Mouse (Mus musculus) heart, postnatal 36 days (tissue): ENCODE results near the gene Il2ra. TPM values are rescaled to one million over a fixed set of nuclear protein-coding genes. Genes with fewer than 3 reads are reported as not detected.
"Not testable (repeated sequence)": the region's sequence is repeated elsewhere in the genome, so short reads cannot be mapped to it uniquely, and the experiment has no call there.

ENCODE experiments used
- DNase-seq, 2 experiments: peaks; one replicate each; pipeline ENCODE4 v3.0.0; 2021 to 2022
- intact Hi-C: fragments of 180-260 bp; cut with DNase I; formaldehyde crosslinking; loops from one replicate; pipeline ENCODE4 v1.15.1; 2025
- total RNA-seq, 2 experiments: library from RNA; stranded (reverse); gene quantifications; 2 replicates each; pipeline ENCODE4 v1.2.3; 2021

Il2ra gene
- total RNA-seq, 2 experiments from 2014 or later = 1.4 to 1.6 TPM

DNA sequence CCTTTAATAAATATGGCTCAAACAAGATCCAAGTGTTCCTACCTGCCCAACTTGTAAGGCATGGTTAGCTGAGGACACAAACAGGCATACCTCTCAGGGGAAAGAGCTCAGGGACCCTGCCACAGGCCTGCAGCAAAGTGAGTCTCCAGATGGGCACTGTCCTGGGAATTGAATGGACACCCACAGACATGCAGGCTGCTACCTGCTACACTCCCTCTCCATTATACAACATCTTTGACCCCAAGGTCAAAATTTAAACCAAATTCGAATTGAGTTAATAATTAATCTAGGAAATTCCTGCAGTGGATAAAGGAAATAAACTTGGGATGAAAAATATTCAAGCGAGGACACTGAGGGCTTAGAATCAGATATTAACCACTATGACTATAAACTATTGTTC is 53.3 kb downstream of the Il2ra start:
- no peak for DNase-seq
- intact Hi-C loops = no loop called here

- intact Hi-C loops = no loop called here
- no peak for DNase-seq
Measured at GRCm38 (mm10) chr2:11698994-11699393, 56.4 kb downstream of the Il2ra start.

DNA sequence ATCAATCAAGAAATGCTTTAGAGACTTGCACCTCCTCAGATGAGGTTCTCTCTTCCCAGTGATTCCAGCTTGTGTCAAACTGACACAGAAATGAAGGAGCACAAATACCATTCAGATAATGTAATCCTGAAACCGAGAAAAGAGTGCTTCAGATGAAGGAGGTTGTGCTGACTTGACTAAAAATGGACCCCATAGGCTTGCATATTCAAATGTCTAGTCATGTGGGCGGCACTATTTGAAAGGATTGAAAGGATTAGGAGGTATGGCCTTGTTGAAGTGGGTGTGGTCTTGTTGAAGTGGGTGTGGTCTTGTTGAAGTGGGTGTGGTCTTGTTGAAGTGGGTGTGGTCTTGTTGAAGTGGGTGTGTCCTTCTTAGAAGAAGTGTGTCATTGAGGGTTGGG is 57.3 kb downstream of the Il2ra start:
- intact Hi-C loops = no loop called here
- DNase-seq = no peak

- peak; percentile 86 to 87 for DNase-seq
- intact Hi-C loops = loop anchor here (5.0 kb wide), 2 partner anchors 72 to 103 kb away; partner anchors contain the start of genes Ankrd16, Fbh1 and Rbm17
Measured at GRCm38 (mm10) chr2:11705201-11706025, 62.8 kb downstream of the Il2ra start, which contains the start of gene Il15ra. Il15ra (plus strand) TSS chr2:11705290.

GRCm38 (mm10) chr2:11706030-11706745 is 63.6 kb downstream of the Il2ra start:
- peak; percentile 13 to 19 for DNase-seq
- intact Hi-C loops = loop anchor here (5.0 kb wide), 2 partner anchors 71 to 104 kb away; partner anchors contain the start of genes Ankrd16, Fbh1 and Rbm17

GRCm38 (mm10) chr2:11706746-11707065 is 64.1 kb downstream of the Il2ra start:
- intact Hi-C loops = loop anchor here (5.0 kb wide), 2 partner anchors 71 to 104 kb away; partner anchors contain the start of genes Ankrd16, Fbh1 and Rbm17

DNA sequence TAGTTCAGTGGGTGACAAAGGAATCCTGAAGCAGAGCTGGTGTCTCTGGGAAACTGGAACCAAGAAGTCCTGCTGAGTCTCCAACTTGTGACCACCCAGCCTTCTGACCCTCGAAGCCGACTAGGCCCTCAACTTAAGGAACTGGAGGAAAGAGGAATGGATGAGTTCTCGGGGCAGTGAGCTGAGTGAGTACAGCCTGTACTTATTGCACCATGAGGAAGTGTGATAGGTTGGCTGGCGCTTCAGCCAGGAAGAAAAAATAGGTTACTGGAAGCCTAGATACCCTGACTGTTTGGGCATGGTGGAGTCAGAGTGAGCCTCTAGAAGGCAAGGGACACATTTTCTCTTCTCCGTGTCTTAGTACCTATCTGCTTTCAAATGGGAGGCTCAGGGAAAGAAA is 65.9 kb downstream of the Il2ra start:
- peak in 1 of 2 experiments; percentile 18 for DNase-seq

More at GRCm38 (mm10) chr2:11706746-11707065, 64.1 kb downstream of the Il2ra start:
- peak in 1 of 2 experiments; percentile 25 for DNase-seq

DNA sequence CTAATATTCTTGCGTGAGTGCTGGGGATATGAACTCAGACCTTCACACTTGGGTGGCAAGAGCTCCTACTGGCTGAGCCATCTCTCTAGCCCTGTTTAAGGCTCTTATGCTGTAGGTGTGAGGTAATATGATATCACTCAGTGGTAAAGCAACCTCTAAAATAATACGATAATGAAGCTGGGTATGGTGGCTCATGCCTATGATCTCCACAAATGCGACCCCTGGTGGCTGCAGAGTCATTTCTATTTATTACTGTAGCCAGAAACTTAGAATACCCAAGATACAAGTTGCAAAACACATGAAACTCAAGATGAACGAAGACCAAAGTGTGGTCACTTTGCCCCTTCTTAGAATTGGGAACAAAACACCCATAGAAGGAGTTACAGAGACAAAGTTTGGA is 67.5 kb downstream of the Il2ra start:
- intact Hi-C loops = not testable (repeated sequence)
- peak in 1 of 2 experiments; percentile 30 for DNase-seq

More for the DNA sequence above, 65.9 kb downstream of the Il2ra start:
- intact Hi-C loops = loop anchor here (2.0 to 5.0 kb wide), 3 partner anchors 44 to 106 kb away; partner anchors contain the start of genes Ankrd16, Fbh1 and Rbm17

GRCm38 (mm10) chr2:11712483-11712990 is 69.9 kb downstream of the Il2ra start:
- intact Hi-C loops = no loop called here
- DNase-seq = no peak

DNA sequence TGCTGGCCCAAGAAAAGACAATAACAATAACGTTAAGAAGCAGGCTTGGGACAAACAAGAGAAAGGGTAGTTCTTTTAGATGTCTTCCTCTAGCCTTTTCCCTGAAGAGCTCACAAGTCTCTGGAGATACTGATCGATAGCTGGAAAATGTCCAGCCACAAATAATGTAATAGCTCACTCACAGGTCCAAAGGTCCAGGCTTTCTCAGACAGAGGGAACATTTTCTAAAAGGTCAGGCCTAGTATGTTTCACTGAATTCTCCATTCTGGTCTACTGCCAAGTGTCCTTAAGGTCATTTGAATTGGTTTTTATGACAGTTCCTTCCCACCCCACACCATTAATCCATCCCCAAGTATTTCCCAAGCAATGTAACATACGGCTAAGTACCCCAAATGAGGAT is 70.4 kb downstream of the Il2ra start:
- DNase-seq = no peak
- intact Hi-C loops = no loop called here

DNA sequence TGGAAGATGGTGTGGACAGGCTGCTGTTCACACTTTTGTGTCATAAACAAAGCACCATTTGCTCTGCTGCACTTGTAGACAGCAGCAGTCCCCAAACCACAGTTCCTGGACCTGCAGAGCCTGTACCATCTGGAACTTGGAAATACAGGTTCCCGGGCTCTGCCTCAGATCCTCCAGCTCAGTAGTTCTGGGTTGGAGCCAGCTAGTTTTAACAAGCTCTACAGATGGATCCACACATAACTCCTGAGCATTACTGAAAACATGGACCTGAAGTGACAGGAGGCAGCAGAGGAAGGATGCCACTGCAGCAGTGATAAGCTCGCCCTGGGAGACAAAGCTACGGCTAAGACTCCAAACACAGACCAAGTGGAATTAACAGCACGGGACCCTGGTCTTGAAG is 71.9 kb downstream of the Il2ra start:
- no peak for DNase-seq
- intact Hi-C loops = no loop called here

DNA sequence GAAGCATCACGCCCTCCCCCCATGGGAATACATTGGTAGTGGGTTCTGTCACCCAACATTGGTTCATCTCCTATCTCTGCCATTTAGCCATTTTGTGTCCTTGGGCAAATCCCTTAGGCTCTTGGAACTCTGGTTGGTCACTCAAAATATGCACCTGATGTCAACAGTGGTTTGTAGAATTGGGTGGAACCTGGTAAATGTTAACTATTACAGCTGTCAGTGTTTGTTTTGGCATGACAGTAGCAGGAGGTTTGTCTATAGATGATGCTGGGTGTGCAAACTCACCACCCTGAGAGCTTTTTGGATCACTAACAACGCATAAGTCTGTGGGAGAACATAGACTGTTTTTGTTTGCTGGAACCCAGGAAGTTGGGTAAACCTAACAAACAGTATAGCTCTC is 76.0 kb downstream of the Il2ra start:
- intact Hi-C loops = no loop called here
- DNase-seq = no peak

GRCm38 (mm10) chr2:11722564-11722963 is 80.0 kb downstream of the Il2ra start:
- DNase-seq = no peak
- intact Hi-C loops = no loop called here

DNA sequence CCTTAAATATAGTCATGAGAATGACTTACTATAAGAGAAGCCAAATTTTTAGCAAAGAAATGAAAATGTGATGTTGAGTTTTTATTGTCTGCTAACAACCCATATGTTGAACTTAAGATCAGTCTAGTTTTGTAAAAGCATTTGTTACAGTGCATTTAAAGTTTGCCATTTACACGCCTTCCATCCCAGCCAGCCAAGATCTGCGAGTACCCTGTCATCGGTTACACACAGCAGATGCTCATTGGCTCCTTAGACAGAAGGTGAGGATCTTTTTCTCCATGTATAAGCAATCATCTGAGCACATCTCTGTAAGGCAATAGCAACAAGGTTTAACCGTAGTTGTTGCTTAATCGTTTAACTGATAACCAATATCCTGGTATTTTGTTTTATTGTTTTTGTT is 85.0 kb downstream of the Il2ra start:
- DNase-seq = no peak
- intact Hi-C loops = no loop called here

GRCm38 (mm10) chr2:11729091-11729490 is 86.5 kb downstream of the Il2ra start:
- no peak for DNase-seq
- intact Hi-C loops = no loop called here

DNA sequence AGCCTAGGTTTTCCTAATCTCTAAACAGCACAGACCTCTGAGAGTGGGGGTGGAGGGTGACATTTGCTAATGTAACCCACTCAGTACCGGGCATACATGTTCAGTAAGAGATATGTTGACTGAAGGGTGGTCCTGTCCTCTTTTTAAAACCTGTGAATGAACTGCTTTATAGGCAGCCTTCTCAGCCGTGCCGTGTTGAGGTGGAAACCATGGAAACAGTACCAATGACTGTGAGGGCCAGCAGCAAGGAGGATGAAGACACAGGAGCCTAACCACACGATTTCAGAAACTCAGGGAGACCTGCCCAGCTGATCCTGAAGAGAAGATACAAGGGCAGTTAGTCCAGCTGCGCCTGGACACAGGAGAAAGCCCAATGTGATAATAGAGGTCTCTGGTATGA is 90.4 kb downstream of the Il2ra start:
- intact Hi-C loops = no loop called here
- no peak for DNase-seq

DNA sequence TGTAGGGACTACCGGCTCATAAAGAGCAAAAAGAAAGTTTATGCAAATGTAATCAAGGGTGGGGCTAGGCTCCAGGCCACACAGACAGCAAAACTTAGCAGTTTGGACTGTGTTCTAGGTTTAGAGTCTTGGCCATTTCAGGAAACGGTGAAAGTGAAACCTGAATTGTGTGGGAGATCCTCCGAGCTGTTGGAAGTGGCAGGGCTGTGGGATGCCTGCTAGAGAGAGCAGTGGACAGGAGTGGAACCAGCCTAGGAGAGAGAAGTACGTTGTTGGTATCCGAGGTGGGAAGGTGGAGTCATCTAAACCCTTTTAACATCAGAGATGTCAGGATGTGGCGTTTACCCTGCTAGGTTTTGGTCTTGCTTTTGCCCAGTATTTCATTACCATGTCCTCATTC is 93.2 kb downstream of the Il2ra start:
- intact Hi-C loops = no loop called here
- no peak for DNase-seq

DNA sequence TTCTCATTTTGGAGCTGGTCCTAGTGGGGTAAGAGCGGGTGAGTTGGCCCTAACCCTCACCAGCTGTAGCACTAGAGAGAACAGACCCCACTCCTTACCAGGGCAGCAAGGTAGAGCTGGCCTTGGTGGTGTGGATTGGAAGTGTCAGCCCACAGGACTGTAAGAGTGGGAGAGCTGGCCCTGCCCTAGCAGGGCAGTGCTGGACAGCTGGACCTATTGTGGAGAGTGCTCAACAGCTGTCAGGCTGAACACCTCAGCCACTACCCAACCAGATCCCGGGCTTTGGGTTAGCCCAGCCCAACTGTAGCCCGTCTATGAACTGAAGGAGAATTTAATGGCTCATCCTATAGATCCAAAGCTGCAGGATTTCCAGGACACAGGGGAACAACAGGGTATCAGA is 96.2 kb downstream of the Il2ra start:
- no peak for DNase-seq
- intact Hi-C loops = no loop called here

GRCm38 (mm10) chr2:11739516-11740051 is 97.0 kb downstream of the Il2ra start:
- DNase-seq = no peak
- intact Hi-C loops = no loop called here
